In the genomic region with DNA sequence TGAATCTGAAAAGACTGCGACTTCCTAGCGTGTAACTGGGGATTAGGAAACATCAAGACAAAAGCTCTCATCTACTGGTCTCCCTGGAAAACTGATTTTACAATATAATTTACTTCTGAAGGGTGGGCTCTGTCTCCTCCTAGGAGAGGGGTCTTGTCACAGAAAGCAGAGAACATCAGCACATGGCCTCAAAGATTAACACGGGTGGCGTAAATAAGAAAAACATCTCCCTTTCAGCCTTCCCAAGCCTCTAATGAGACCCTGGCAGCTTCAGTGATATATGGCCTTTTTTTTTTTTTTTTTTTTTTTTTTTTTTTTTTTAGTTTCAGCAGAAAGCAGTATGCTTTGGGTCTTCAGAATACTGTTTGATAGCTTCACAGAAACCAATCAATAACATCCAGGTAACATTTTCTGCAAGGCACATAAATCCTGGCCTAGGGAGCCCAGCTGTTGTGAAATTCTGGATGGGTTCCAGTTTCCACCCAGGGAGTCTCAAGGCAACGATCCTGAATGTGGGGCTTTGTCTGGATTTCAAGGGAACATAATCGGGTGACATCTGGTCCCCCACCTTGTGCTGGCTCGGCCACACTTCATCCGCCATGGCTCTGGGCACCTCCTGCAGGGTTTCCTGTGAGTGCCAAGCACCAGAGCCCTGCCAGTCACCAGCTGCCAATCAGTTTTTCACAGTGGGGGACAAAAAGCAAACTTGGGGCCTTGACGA, we compare ENCODE assay signal across 8 mouse cellular contexts.
DNase-seq lines count a peak whose midpoint lies in the region; ATAC-seq lines count a peak whose summit lies in the region.

No protein-coding gene starts in this region.

- 24% methylated on average over 9 of the region's 9 CpGs for WGBS in kidney, embryonic 14.5 days
- 15% methylated on average over 9 of the region's 9 CpGs for WGBS in hindbrain, embryonic 15.5 days
- WGBS in midbrain, embryonic 14.5 days, result 16% methylated on average over 9 of the region's 9 CpGs

- H3K9ac ChIP-seq in kidney, embryonic 14.5 days (ENCODE audit: low read depth, low read length), result no peak overlapping the region
- H3K9ac ChIP-seq in hindbrain, embryonic 15.5 days, result peak overlapping the region; percentile 18; the same call in 1 of the 2 replicates
- H3K9ac ChIP-seq in midbrain, embryonic 14.5 days (replicated peaks; ENCODE audit: low read length), result no peak overlapping the region

- peak overlapping the region; percentile 17; the same call in 1 of the 2 replicates for H3K4me2 ChIP-seq in kidney, embryonic 14.5 days (replicated peaks; ENCODE audit: low read depth, low read length)
- peak overlapping the region; percentile 25 for H3K4me2 ChIP-seq in hindbrain, embryonic 15.5 days
- H3K4me2 ChIP-seq in midbrain, embryonic 14.5 days (ENCODE audit: low read length), result peak overlapping the region; percentile 8; the same call in 1 of the 2 replicates

- H3K4me1 ChIP-seq in kidney, embryonic 14.5 days (ENCODE audit: control insufficient read depth, insufficient read depth, low read length), result peaks cover 16% of the 10 kb centered on the region
- H3K4me1 ChIP-seq in brown adipose tissue, adult 24 weeks (ENCODE audit: control insufficient read depth, insufficient read depth, insufficient read length, low read length), result peaks cover 8% of the 10 kb centered on the region; the same call in 1 of the 2 replicates
- H3K4me1 ChIP-seq in hindbrain, embryonic 15.5 days (replicated peaks), result peaks cover 40% of the 10 kb centered on the region
- peaks cover 18% of the 10 kb centered on the region for H3K4me1 ChIP-seq in midbrain, embryonic 14.5 days (ENCODE audit: control insufficient read depth, insufficient read depth, low read length)

- no peaks in the 10 kb centered on the region; the same call in 1 of the 2 replicates for H3K9me3 ChIP-seq in kidney, embryonic 14.5 days (ENCODE audit: control insufficient read depth, low read length)
- H3K9me3 ChIP-seq in hindbrain, embryonic 15.5 days, result no peaks in the 10 kb centered on the region
- H3K9me3 ChIP-seq in midbrain, embryonic 14.5 days (ENCODE audit: control insufficient read depth, low read length), result no peaks in the 10 kb centered on the region

- ATAC-seq in kidney, embryonic 14.5 days (ENCODE audit: low FRiP score, low TSS enrichment), result peak; percentile 63; the same call in 1 of the 2 replicates
- ATAC-seq in hindbrain, embryonic 15.5 days (ENCODE audit: low FRiP score, low read depth), result peak; percentile 86
- peak; percentile 81 for ATAC-seq in midbrain, embryonic 14.5 days (ENCODE audit: low FRiP score, low TSS enrichment)

- no peaks in the 10 kb centered on the region for H3K36me3 ChIP-seq in kidney, embryonic 14.5 days (ENCODE audit: control insufficient read depth, insufficient read depth, low read length)
- H3K36me3 ChIP-seq in hindbrain, embryonic 15.5 days, result no peaks in the 10 kb centered on the region
- H3K36me3 ChIP-seq in midbrain, embryonic 14.5 days (ENCODE audit: control insufficient read depth, insufficient read depth, low read length), result no peaks in the 10 kb centered on the region

- H3K4me3 ChIP-seq in kidney, embryonic 14.5 days (ENCODE audit: low read length), result no peak overlapping the region
- H3K4me3 ChIP-seq in brown adipose tissue, adult 24 weeks (ENCODE audit: insufficient read depth, low read depth, low read length), result no peak overlapping the region
- no peak overlapping the region for H3K4me3 ChIP-seq in hindbrain, embryonic 15.5 days
- H3K4me3 ChIP-seq in midbrain, embryonic 14.5 days (replicated peaks; ENCODE audit: low read depth, low read length), result no peak overlapping the region

- DNase-seq in kidney, adult 18-20 months, result no peak
- peak; percentile 63 for DNase-seq in fibroblast of lung, adult 2 months (ENCODE audit: low read depth)
- peak; percentile 77 for DNase-seq in midbrain, embryonic 14.5 days
- no peak for DNase-seq in natural killer cell, adult 2 months (ENCODE audit: low spot score in 2 of 2)
- no peak for DNase-seq in frontal cortex, postnatal 14 days (ENCODE audit: low spot score in 2 of 2)

- H3K27ac ChIP-seq in kidney, embryonic 14.5 days (ENCODE audit: low read depth, low read length), result peak overlapping the region; percentile 43; the same call in 1 of the 2 replicates
- peak overlapping the region; percentile 89 for H3K27ac ChIP-seq in brown adipose tissue, adult 24 weeks (replicated peaks; ENCODE audit: low read depth, low read length)
- peak overlapping the region; percentile 61 for H3K27ac ChIP-seq in hindbrain, embryonic 15.5 days (replicated peaks)
- peak overlapping the region; percentile 67 for H3K27ac ChIP-seq in midbrain, embryonic 14.5 days (replicated peaks; ENCODE audit: low read depth, low read length)

- no peaks in the 10 kb centered on the region for H3K27me3 ChIP-seq in kidney, embryonic 14.5 days (ENCODE audit: control insufficient read depth, insufficient read depth, low read length)
- no peaks in the 10 kb centered on the region for H3K27me3 ChIP-seq in hindbrain, embryonic 15.5 days
- no peaks in the 10 kb centered on the region for H3K27me3 ChIP-seq in midbrain, embryonic 14.5 days (ENCODE audit: control insufficient read depth, insufficient read depth, low read length)

Comparison
In these comparisons a context has a peak if more than half of its experiments do, and no peak if none do; other contexts are left out.
1. DNase-seq: peak in fibroblast of lung, adult 2 months (single experiment) and midbrain, embryonic 14.5 days (single experiment); none in kidney, adult 18-20 months (single experiment), natural killer cell, adult 2 months (0 of 2) and frontal cortex, postnatal 14 days (0 of 2).
2. Peak in every context shown above with its lines, with median percentiles within 50 percentile points of each other: ATAC-seq, H3K27ac ChIP-seq and H3K4me2 ChIP-seq.